Mouse (Mus musculus): ENCODE data around the gene Lsm10. TPM values are rescaled to one million over a fixed set of nuclear protein-coding genes. Genes with fewer than 3 reads are reported as not detected.
A peak's percentile ranks its signal among the peaks of the same experiment; 100 is the strongest.

The Lsm10 gene
- polyA plus RNA-seq, 1 experiment from 2014 or later: 57.2 TPM

GRCm38 (mm10) chr4:126147533-126148160 is 51.2 kb downstream of the Lsm10 start, which contains the start of gene Eva1b:
Eva1b (plus strand) TSS chr4:126147744.
- H3K27ac ChIP-seq (ENCODE audit: low read length): peak within 1 kb of the TSS; percentile 98
- H3K36me3 ChIP-seq (ENCODE audit: control insufficient read depth, insufficient read depth, low read length): peaks cover 9% of the 10 kb centered on the region
- peak; percentile 84 for ATAC-seq (ENCODE audit: low read depth)
- 4% methylated on average over 17 of the region's 24 CpGs for WGBS
- H3K27me3 ChIP-seq (ENCODE audit: control insufficient read depth, insufficient read depth, low read depth, low read length): no peaks in the 10 kb centered on the region
- H3K9me3 ChIP-seq (ENCODE audit: control insufficient read depth, low read length): no peaks in the 10 kb centered on the region
- H3K4me1 ChIP-seq (replicated peaks; ENCODE audit: control insufficient read depth, insufficient read depth, low read length): peaks cover 52% of the 10 kb centered on the region
- H3K4me3 ChIP-seq (ENCODE audit: low read length): peak within 1 kb of the TSS; percentile 82
- H3K9ac ChIP-seq (ENCODE audit: low read length): peak within 1 kb of the TSS; percentile 90
- peak within 1 kb of the TSS; percentile 86 for H3K4me2 ChIP-seq (ENCODE audit: low read depth, low read length)

Other genes starting within 250 kb of the Lsm10 start
- gene Csf3r, start 72.1 kb upstream of the Lsm10 start, polyA plus RNA-seq (2015; fragmentation: Nextera tagmentation; extraction: Ambion mirVana): 1.4 TPM in 2 replicates
- 116 and 135 TPM in 2 replicates for gene Mrps15, start 49.7 kb upstream of the Lsm10 start, polyA plus RNA-seq (2015; fragmentation: Nextera tagmentation; extraction: Ambion mirVana)
- 21.8 and 23.7 TPM in 2 replicates for gene Oscp1, start 38.1 kb upstream of the Lsm10 start, polyA plus RNA-seq (2015; fragmentation: Nextera tagmentation; extraction: Ambion mirVana)
- gene Stk40, start 7.3 kb downstream of the Lsm10 start, polyA plus RNA-seq (2015; fragmentation: Nextera tagmentation; extraction: Ambion mirVana): 37.7 and 40.3 TPM in 2 replicates
- gene Eva1b, start 51.1 kb downstream of the Lsm10 start, polyA plus RNA-seq (2015; fragmentation: Nextera tagmentation; extraction: Ambion mirVana): 98.0 and 108 TPM in 2 replicates
- gene Sh3d21, start 66.9 kb downstream of the Lsm10 start, polyA plus RNA-seq (2015; fragmentation: Nextera tagmentation; extraction: Ambion mirVana): 9.2 and 12.3 TPM in 2 replicates
- 197 and 213 TPM in 2 replicates for gene Thrap3, start 106.1 kb downstream of the Lsm10 start, polyA plus RNA-seq (2015; fragmentation: Nextera tagmentation; extraction: Ambion mirVana)
- 26.0 and 26.9 TPM in 2 replicates for gene Map7d1, start 159.7 kb downstream of the Lsm10 start, polyA plus RNA-seq (2015; fragmentation: Nextera tagmentation; extraction: Ambion mirVana)
- 101 and 107 TPM in 2 replicates for gene Trappc3, start 165.7 kb downstream of the Lsm10 start, polyA plus RNA-seq (2015; fragmentation: Nextera tagmentation; extraction: Ambion mirVana)
- 3.6 and 4.6 TPM in 2 replicates for gene Col8a2, start 190.2 kb downstream of the Lsm10 start, polyA plus RNA-seq (2015; fragmentation: Nextera tagmentation; extraction: Ambion mirVana)
- gene Adprhl2, start 225.1 kb downstream of the Lsm10 start, polyA plus RNA-seq (2015; fragmentation: Nextera tagmentation; extraction: Ambion mirVana): 61.0 and 65.3 TPM in 2 replicates
- 13.2 and 14.9 TPM in 2 replicates for gene Tekt2, start 229.1 kb downstream of the Lsm10 start, polyA plus RNA-seq (2015; fragmentation: Nextera tagmentation; extraction: Ambion mirVana)

All from lung, embryonic 16.5 days (tissue).